Mouse (Mus musculus) kidney, adult 2 months (tissue): ENCODE measurements around the gene Fdxacb1.

Source experiments
- CTCF ChIP-seq: fragments of 200-500 bp; conservative IDR thresholded peaks from 2 replicates; pipeline ENCODE4 v1.5.1; 2011; ENCODE audit warnings: low read depth, mild to moderate bottlenecking, control low read depth, low read length, moderate library complexity, mixed read lengths; ENCODE audit not compliant: insufficient read depth, insufficient read length
- POLR2A ChIP-seq: fragments of 200-500 bp; IDR thresholded peaks from one replicate; pipeline ENCODE4 v1.6.1; 2011; ENCODE audit warnings: low read depth, low read length, control low read depth

GRCm38 (mm10) chr9:50795266-50795665 is 27.2 kb downstream of the Fdxacb1 start:
- TF ChIP-seq CTCF (no peak), POLR2A (no peak)
